Mouse (Mus musculus) neural tube, embryonic 14.5 days (tissue): ENCODE measurements at regions not wholly inside any gene's neighbourhood (a gene's known extent, or its start where the extent isn't known, plus 50 kb on each side); places are given as distances from the start of the nearest gene placed in this dataset.

Source experiments
- ATAC-seq: fragments of 200-750 bp; cut with Nextera tagmentation; 2 replicates; pipeline ENCODE4 v1.8.0; 2017; ENCODE audit warnings: low read depth, mild to moderate bottlenecking, moderate TSS enrichment, moderate library complexity
- H3K27ac ChIP-seq: fragments of 300-500 bp; sonication (generic); 2 replicates; pipeline ENCODE4 v1.5.1; 2014; ENCODE audit warnings: low read depth, mild to moderate bottlenecking, control low read depth, low read length, moderate library complexity, mixed read lengths
- H3K27me3 ChIP-seq: fragments of 300-500 bp; sonication (generic); 2 replicates; pipeline ENCODE4 v1.6.1; 2014; ENCODE audit warnings: low read length; ENCODE audit not compliant: control insufficient read depth, insufficient read depth
- H3K36me3 ChIP-seq: fragments of 300-500 bp; sonication (generic); 2 replicates; pipeline ENCODE4 v1.6.1; 2014; ENCODE audit warnings: low read length, mixed read lengths; ENCODE audit not compliant: control insufficient read depth, insufficient read depth
- H3K4me1 ChIP-seq: fragments of 300-500 bp; sonication (generic); 2 replicates; pipeline ENCODE4 v1.6.1; 2014; ENCODE audit warnings: low read length; ENCODE audit not compliant: control insufficient read depth, insufficient read depth
- H3K4me2 ChIP-seq: fragments of 300-500 bp; sonication (generic); 2 replicates; pipeline ENCODE4 v1.6.1; 2014; ENCODE audit warnings: mild to moderate bottlenecking, low read depth, low read length, control low read depth
- H3K4me3 ChIP-seq: fragments of 300-500 bp; sonication (generic); 2 replicates; pipeline ENCODE4 v1.5.1; 2014; ENCODE audit warnings: low read depth, low read length, control low read depth, mixed read lengths
- H3K9ac ChIP-seq: fragments of 300-500 bp; sonication (generic); replicated peaks from 2 replicates; pipeline ENCODE4 v1.6.1; 2014; ENCODE audit warnings: low read depth, mild to moderate bottlenecking, control low read depth, low read length, mixed read lengths
- H3K9me3 ChIP-seq: fragments of 300-500 bp; sonication (generic); 2 replicates; pipeline ENCODE4 v1.6.1; 2016; ENCODE audit warnings: low read length; ENCODE audit not compliant: control insufficient read depth
- WGBS: fragments of 180-500 bp; shearing (Covaris S2); extraction: QIAGEN DNeasy Blood & Tissue Kit; methylation state at CpG from one replicate; pipeline ENCODE4 v1.1.7; 2014; 5-methylcytosine and 5-hydroxymethylcytosine counted together

- no peaks in the 10 kb centered on the region for H3K27me3 ChIP-seq
- no peaks in the 10 kb centered on the region for H3K9me3 ChIP-seq
- WGBS, result 16% methylated on average over 5 of the region's 5 CpGs
- no peak overlapping the region for H3K4me2 ChIP-seq
- H3K36me3 ChIP-seq, result no peaks in the 10 kb centered on the region
- ATAC-seq, result peak; percentile 87
- no peaks in the 10 kb centered on the region for H3K4me1 ChIP-seq
- no peak overlapping the region for H3K4me3 ChIP-seq
- H3K9ac ChIP-seq, result no peak overlapping the region
- H3K27ac ChIP-seq, result no peak overlapping the region
Measured at GRCm38 (mm10) chr1:117519498-117520032, 177.4 kb upstream of the Gm28363 start.
